Mouse (Mus musculus) ovary, adult 10 weeks (tissue): ENCODE data around the gene Asap2. TPM values are rescaled to one million over a fixed set of nuclear protein-coding genes. Genes with fewer than 3 reads are reported as not detected.

Experiments
- polyA plus RNA-seq: library from polyadenylated mRNA; stranded (reverse); fragments of 350-450 nt; fragmentation: Illumina TruSeq; extraction: RNeasy Lipid Tissue Mini Kit (QIAGEN cat#74804); gene quantifications from one replicate; pipeline ENCODE4 v1.2.3, GENCODE M21; 2014

Gene Asap2
- 11.8 TPM for polyA plus RNA-seq

DNA sequence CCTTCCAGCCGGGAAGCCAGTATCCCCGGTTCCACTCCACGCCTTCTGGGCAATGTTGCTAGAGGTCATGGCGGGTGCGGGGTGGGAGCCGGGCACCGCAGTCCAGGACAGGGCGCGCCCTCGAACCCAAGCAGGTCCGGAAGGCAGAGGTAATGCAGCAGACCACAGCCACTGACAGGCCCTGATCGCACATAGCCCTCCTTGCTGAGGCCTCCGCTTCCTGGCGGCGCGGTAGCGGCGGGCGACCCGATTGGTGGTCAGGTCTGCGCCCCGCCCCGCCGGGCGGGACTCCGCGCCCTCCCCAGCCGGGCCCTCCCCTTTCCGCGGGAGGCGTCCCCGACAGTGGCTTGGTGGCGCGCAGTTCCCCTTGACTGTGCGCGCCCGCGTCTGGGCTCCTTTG is at the start of gene Asap2:
Asap2 (plus strand) TSS at position 328 of the 400 bp plus-strand sequence.

DNA sequence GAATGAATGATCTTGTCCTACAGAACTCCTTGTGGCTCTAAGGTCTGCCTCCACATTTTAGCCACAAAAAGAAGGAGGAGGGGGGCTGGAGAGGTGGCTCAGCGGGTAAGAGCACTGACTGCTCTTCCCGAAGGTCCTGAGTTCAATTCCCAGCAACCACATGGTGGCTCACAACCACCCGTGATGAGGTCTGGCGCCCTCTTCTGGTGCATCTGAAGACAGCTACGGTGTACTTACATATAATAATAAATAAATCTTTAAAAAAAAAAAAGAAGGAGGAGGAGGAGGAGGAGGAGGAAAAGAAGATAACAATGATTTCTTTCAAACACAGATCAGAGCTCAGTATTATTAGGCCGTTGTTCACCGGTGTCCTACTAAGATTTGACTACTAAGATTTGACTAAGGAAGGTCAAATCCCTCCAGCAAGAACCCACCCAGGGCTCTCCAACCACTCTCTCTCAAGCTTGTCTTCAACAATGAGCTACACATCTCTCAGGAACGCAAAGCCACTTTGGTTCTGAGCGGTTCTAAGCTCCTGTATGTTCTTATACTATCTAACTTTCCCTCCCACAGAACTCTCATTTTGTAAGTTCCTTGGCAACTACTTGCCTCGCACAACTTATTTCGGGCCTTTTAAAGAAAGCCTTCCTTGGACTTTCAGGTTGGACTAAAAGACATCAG is 294.6 kb downstream of the Asap2 start, which contains the start of gene Cpsf3:
Cpsf3 (plus strand) TSS at position 631 of the 681 bp plus-strand sequence.

DNA sequence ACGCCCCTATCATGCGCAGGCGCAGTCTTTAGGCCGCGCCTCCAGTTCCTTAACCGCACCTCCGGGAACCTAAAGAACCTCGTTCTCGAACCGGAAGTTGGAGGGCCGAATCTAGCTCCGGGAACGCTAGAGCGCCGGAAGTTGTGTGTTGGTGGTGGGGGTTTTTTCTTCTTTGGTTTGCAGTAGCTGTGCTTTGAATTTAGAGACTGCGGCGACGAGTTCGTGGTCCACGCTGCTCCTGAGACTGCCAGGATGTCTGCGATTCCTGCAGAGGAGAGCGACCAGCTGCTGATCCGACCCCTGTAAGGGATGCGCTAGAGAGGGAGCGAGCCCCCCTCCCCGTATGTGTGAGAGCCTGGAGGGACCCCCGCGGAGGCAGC is 296.0 kb downstream of the Asap2 start, which contains the start of gene Itgb1bp1:
Itgb1bp1 (minus strand) TSS at position 42 of the 380 bp plus-strand sequence.

DNA sequence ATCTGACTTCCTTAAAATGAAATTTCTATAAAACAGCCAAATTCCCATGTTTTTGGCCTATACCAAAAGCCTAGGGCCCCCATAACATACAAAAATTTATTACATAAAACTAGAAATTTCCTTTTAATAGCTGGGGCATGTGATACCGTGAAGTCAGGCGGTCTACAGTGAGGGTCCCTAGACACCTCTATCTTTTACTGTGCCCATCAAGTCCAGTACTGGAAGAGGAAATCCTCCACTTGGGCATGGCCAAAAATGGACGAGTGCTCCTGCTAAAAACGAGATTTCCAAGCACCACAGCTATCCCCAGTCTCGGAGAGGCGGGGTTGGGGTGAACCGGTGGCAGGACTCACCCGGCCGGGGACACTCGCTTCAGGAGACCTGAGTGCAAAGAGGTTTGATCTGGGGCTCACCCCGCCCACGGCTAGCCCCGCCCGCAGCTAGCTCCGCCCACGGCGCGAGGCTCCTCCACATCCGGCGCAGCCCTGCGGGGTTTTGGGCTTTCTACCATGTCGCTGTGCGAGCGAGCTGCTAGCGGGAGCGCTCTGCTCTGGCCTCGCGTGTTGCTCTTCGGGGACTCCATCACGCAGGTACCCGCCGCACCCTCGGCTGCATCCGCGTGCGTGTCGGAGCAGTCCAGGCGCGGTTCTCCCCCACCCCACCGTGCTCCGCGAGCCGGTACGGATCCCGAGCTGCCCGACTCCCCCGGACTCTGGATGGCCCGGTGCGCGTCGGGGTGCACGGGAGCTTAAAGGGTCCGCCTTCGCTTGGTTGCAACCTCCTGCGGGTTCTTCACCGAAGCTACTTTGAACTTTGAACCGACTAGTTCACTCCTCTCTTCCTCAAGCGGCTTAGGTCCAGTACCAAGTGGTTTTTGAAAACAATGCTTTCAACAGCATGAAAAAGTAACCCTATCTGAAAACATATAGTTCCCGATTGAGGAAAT is 325.9 kb downstream of the Asap2 start, which contains the start of gene Iah1:
Iah1 (plus strand) TSS at position 467 of the 946 bp plus-strand sequence.

